In genomic region chr6:77220776-77221175, GRCm38 (mm10) we compare ENCODE assay signal across 22 mouse cellular contexts. TPM values are rescaled to one million over a fixed set of nuclear protein-coding genes. Genes with fewer than 3 reads are reported as not detected.
"Had no signal": no experiment of that assay in that cellular context is flagged by ENCODE, and none has a peak within 500 bp of the region (broad histone marks: within the 10 kb centered on the region; RNA-seq: fewer than 3 reads in every experiment).

No protein-coding gene starts in this region.

- DNase-seq: liver, postnatal 0 days; lung, adult 2 months; lung, postnatal 14 days; lung, postnatal 36 days; midbrain, embryonic 14.5 days; right cerebral cortex, postnatal 14 days; thymus, adult 2 months; thymus, postnatal 25 days; thymus, postnatal 4 days had no signal

- H3K36me3 ChIP-seq: lung, embryonic 15.5 days; neural tube, embryonic 12.5 days; stomach, embryonic 15.5 days had no signal

- H3K4me1 ChIP-seq: lung, embryonic 15.5 days; stomach, embryonic 15.5 days had no signal

- H3K9ac ChIP-seq: liver, postnatal 0 days; lung, embryonic 15.5 days; neural tube, embryonic 12.5 days; stomach, embryonic 15.5 days had no signal

- H3K4me3 ChIP-seq: lung, embryonic 15.5 days; megakaryocyte, embryonic 14.5 days; neural tube, embryonic 12.5 days; stomach, embryonic 15.5 days had no signal

- H3K9me3 ChIP-seq: lung, embryonic 15.5 days; neural tube, embryonic 12.5 days; stomach, embryonic 15.5 days had no signal

- H3K27ac ChIP-seq: lung, embryonic 15.5 days; macrophage; neural tube, embryonic 12.5 days; stomach, embryonic 15.5 days; stomach, postnatal 0 days had no signal

- H3K4me2 ChIP-seq: lung, embryonic 15.5 days; midbrain, embryonic 11.5 days; neural tube, embryonic 12.5 days; stomach, embryonic 15.5 days had no signal

- H3K27me3 ChIP-seq: lung, embryonic 15.5 days; megakaryocyte, embryonic 14.5 days; neural tube, embryonic 12.5 days; stomach, embryonic 15.5 days had no signal

- ATAC-seq: liver, postnatal 0 days; lung, postnatal 0 days; midbrain, embryonic 16.5 days had no signal

RNA-seq across cellular contexts. Expression of gene Lrrtm1, which starts 21.7 kb away (rescaled TPM):
- total RNA-seq: megakaryocyte progenitor cell, adult 5-6 weeks; monocyte, adult 5-6 weeks; neutrophil, adult 5-6 weeks had no signal
- polyA plus RNA-seq: liver, postnatal 0 days; macrophage; spleen, adult 2 months had no signal
